Mouse (Mus musculus): Measurements from ENCODE around the gene Ssx2ip. TPM values are rescaled to one million over a fixed set of nuclear protein-coding genes. Genes with fewer than 3 reads are reported as not detected.

Ssx2ip gene
- total RNA-seq, 1 experiment, result 18.4 TPM

DNA sequence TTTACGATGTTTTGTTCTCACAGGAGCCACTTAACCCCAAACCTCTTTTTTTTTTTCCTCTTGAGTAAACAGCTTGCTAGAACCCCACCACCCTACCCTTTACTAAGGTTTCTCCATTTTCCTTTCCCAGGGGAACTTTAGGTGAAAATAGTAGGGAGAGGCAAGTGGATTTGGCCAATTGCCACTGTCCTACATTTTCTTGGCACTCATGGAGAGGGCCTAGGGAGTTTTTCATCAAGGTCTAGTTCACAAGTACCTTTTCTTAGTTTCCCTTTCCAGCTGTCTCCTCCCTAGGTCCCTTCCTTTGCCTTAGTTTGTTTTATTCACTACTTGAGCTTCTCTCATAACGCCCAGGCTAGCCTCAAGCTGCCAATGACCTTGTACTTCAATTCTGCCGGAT is 672 bp upstream of the Ssx2ip start:
- H3K9ac ChIP-seq (ENCODE audit: insufficient read depth, low read depth, low read length, poor library complexity, severe bottlenecking), result peak overlapping the region; percentile 72
- in situ Hi-C loops (cut with MboI; ENCODE audit: low sequenced_read_pairs in 2 of 2, unreplicated experiment in 2 of 2), result no loop called here
- no peaks in the 10 kb centered on the region for H3K36me3 ChIP-seq (ENCODE audit: control insufficient read depth, insufficient read depth, low read length, poor library complexity, severe bottlenecking)
- peak overlapping the region; percentile 74 to 97 for H3K4me3 ChIP-seq (ENCODE audit: insufficient read depth in 1 of 2, low read depth in 1 of 2, low read length in 2 of 2, poor library complexity in 1 of 2, severe bottlenecking in 1 of 2)
- H3K27ac ChIP-seq (ENCODE audit: insufficient read depth, low read depth, low read length, poor library complexity, severe bottlenecking), result no peak overlapping the region
- no peaks in the 10 kb centered on the region for H3K9me3 ChIP-seq (ENCODE audit: control insufficient read depth, insufficient read depth, low read depth, low read length)
- no peak for TF ChIP-seq ZC3H11A (IDR thresholded peaks at IDR 0.05; ENCODE audit: borderline replicate concordance, low read depth, low read length)
- TF ChIP-seq MAFK (IDR thresholded peaks at IDR 0.05; ENCODE audit: insufficient read depth, low read depth, low read length), result no peak
- no peak for TF ChIP-seq CHD2 (IDR thresholded peaks at IDR 0.05; ENCODE audit: low read depth, low read length)
- no peak for TF ChIP-seq ZNF384 (IDR thresholded peaks at IDR 0.05; ENCODE audit: low read depth, low read length)
- TF ChIP-seq HCFC1 (IDR thresholded peaks at IDR 0.05; ENCODE audit: borderline replicate concordance, insufficient read depth, low read length), result no peak
- peaks cover 0 to 7% of the 10 kb centered on the region in 2 experiments; a peak in 1 of 4 replicates for H3K4me1 ChIP-seq (ENCODE audit: control insufficient read depth in 2 of 2, insufficient read depth in 2 of 2, low read length in 2 of 2, poor library complexity in 1 of 2)
- no peak for DNase-seq (ENCODE audit: low read depth, low spot score)

DNA sequence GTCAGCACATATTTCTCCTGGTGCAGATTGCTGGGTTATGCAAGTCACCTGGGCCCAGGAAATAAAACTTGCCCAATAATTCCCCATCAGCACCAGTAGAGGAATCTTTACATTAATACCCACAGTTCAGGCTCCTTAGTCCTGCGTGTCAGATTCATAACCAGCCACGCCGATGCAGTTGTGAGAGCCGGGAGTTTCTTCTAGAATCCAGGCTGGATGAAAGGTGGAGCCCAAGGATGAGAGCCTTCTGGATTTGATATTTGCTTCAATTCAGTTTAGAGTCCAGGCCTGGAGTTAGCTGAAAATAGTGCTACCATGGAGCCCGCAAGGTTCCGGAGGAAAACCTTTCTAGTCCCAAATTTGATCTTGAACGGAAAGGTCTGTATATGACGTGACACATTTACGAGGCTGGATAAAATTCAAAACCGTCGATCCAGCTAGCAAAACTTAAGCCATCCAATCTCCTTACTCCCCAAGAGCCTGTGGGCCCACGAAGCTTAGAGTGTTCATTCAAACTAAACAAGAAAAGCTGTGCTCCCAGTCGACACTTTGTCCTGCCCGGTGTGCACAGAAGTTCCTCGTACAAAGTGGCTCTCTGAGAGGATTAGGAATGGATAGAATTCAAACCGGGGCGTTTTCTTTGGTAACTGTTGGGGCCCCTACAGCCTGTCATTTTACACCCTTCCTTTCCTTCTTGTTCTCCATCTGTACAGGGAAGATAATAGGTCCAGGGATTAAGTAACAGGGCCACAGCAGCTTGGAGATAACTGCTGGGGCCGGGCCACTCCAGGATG is 968 bp downstream of the Ssx2ip start:
- in situ Hi-C loops (cut with MboI; ENCODE audit: low sequenced_read_pairs in 2 of 2, unreplicated experiment in 2 of 2), result no loop called here
- peak overlapping the region; percentile 74 to 97 for H3K4me3 ChIP-seq (ENCODE audit: insufficient read depth in 1 of 2, low read depth in 1 of 2, low read length in 2 of 2, poor library complexity in 1 of 2, severe bottlenecking in 1 of 2)
- H3K9ac ChIP-seq (ENCODE audit: insufficient read depth, low read depth, low read length, poor library complexity, severe bottlenecking), result peak overlapping the region; percentile 85
- H3K4me1 ChIP-seq (ENCODE audit: control insufficient read depth in 2 of 2, insufficient read depth in 2 of 2, low read length in 2 of 2, poor library complexity in 1 of 2), result peaks cover 0 to 13% of the 10 kb centered on the region in 2 experiments; a peak in 1 of 4 replicates
- DNase-seq (ENCODE audit: low read depth, low spot score), result no peak
- no peaks in the 10 kb centered on the region for H3K9me3 ChIP-seq (ENCODE audit: control insufficient read depth, insufficient read depth, low read depth, low read length)
- no peak for TF ChIP-seq ZC3H11A (IDR thresholded peaks at IDR 0.05; ENCODE audit: borderline replicate concordance, low read depth, low read length)
- TF ChIP-seq HCFC1 (IDR thresholded peaks at IDR 0.05; ENCODE audit: borderline replicate concordance, insufficient read depth, low read length), result no peak; the same call in 1 of the 2 replicates
- TF ChIP-seq ZNF384 (IDR thresholded peaks at IDR 0.05; ENCODE audit: low read depth, low read length), result no peak
- TF ChIP-seq MAFK (IDR thresholded peaks at IDR 0.05; ENCODE audit: insufficient read depth, low read depth, low read length), result no peak
- TF ChIP-seq CHD2 (IDR thresholded peaks at IDR 0.05; ENCODE audit: low read depth, low read length), result no peak
- H3K36me3 ChIP-seq (ENCODE audit: control insufficient read depth, insufficient read depth, low read length, poor library complexity, severe bottlenecking), result no peaks in the 10 kb centered on the region
- no peak overlapping the region for H3K27ac ChIP-seq (ENCODE audit: insufficient read depth, low read depth, low read length, poor library complexity, severe bottlenecking)

DNA sequence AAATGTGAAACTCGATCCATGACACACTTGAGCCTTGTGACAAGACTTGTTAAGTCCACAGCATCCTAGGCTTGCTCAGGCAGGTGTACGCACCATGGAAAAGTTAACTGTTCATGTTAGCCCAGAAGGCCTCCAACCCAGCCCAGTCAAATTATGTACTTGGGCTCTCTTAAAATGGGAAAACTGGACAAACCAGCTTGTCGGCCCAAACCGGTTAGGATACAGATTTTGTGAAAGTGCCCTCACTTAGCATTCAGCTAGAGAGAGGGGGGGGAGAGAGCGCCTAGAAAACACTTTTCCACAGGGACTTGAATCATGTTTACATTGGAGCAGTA is 1.5 kb downstream of the Ssx2ip start:
- H3K9ac ChIP-seq (ENCODE audit: insufficient read depth, low read depth, low read length, poor library complexity, severe bottlenecking), result peak overlapping the region; percentile 85; the same call in 1 of the 2 replicates
- H3K4me3 ChIP-seq (ENCODE audit: insufficient read depth in 1 of 2, low read depth in 1 of 2, low read length in 2 of 2, poor library complexity in 1 of 2, severe bottlenecking in 1 of 2), result 0 out of 4 replicates have a peak overlapping the region, but pooled peaks of 1 of the 2 experiments have one; percentile 4
- H3K36me3 ChIP-seq (ENCODE audit: control insufficient read depth, insufficient read depth, low read length, poor library complexity, severe bottlenecking), result no peaks in the 10 kb centered on the region
- DNase-seq (ENCODE audit: low read depth, low spot score), result no peak
- H3K9me3 ChIP-seq (ENCODE audit: control insufficient read depth, insufficient read depth, low read depth, low read length), result no peaks in the 10 kb centered on the region
- peaks cover 0 to 13% of the 10 kb centered on the region in 2 experiments; a peak in 1 of 4 replicates for H3K4me1 ChIP-seq (ENCODE audit: control insufficient read depth in 2 of 2, insufficient read depth in 2 of 2, low read length in 2 of 2, poor library complexity in 1 of 2)
- H3K27ac ChIP-seq (ENCODE audit: insufficient read depth, low read depth, low read length, poor library complexity, severe bottlenecking), result no peak overlapping the region
- no peak for TF ChIP-seq ZNF384 (IDR thresholded peaks at IDR 0.05; ENCODE audit: low read depth, low read length)
- no peak for TF ChIP-seq MAFK (IDR thresholded peaks at IDR 0.05; ENCODE audit: insufficient read depth, low read depth, low read length)
- no peak for TF ChIP-seq ZC3H11A (IDR thresholded peaks at IDR 0.05; ENCODE audit: borderline replicate concordance, low read depth, low read length)
- TF ChIP-seq CHD2 (IDR thresholded peaks at IDR 0.05; ENCODE audit: low read depth, low read length), result no peak
- TF ChIP-seq HCFC1 (IDR thresholded peaks at IDR 0.05; ENCODE audit: borderline replicate concordance, insufficient read depth, low read length), result no peak
- in situ Hi-C loops (cut with MboI; ENCODE audit: low sequenced_read_pairs in 2 of 2, unreplicated experiment in 2 of 2), result no loop called here

DNA sequence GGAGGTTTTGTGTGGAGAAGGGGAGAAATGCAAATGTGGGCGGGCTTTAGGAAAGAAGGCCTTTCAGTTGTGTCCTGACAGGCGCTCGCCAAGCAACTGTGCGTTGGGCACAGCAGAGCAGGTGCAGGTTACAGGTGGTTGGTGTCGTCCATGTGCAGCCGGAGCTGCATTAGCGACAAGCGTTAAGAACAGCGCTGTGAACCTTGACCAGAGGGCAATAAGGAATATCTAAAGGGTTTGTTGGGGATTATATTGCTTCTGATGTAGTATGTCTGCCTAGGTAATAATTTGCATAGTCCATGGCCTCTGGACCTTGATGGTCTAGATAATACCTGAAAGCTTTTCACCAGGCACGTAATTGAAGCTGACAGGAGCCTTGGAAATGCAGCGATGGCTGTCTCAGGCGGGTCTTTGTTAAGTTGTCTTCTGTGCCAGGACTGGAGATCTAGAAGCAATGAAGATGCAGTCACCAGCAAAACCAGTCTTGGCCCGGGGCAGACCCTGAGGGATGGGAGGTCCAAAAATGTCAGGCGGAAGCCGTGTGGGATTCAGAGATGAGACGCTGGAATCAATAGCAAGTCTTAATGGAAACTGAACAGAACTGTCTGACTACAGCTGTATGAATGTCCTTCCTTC is 2.8 kb downstream of the Ssx2ip start:
- Histone ChIP-seq H3K36me3 (ENCODE audit: control insufficient read depth, insufficient read depth, low read length, poor library complexity, severe bottlenecking) (no peaks in the 10 kb centered on the region), H3K4me3 (ENCODE audit: insufficient read depth in 1 of 2, low read depth in 1 of 2, low read length in 2 of 2, poor library complexity in 1 of 2, severe bottlenecking in 1 of 2) (no peak overlapping the region), H3K27ac (ENCODE audit: insufficient read depth, low read depth, low read length, poor library complexity, severe bottlenecking) (no peak overlapping the region), H3K4me1 (ENCODE audit: control insufficient read depth in 2 of 2, insufficient read depth in 2 of 2, low read length in 2 of 2, poor library complexity in 1 of 2) (peaks cover 0 to 16% of the 10 kb centered on the region in 2 experiments; a peak in 1 of 4 replicates), H3K9me3 (ENCODE audit: control insufficient read depth, insufficient read depth, low read depth, low read length) (no peaks in the 10 kb centered on the region), H3K9ac (ENCODE audit: insufficient read depth, low read depth, low read length, poor library complexity, severe bottlenecking) (no peak overlapping the region)
- in situ Hi-C loops (cut with MboI; ENCODE audit: low sequenced_read_pairs in 2 of 2, unreplicated experiment in 2 of 2), result no loop called here
- DNase-seq (ENCODE audit: low read depth, low spot score), result no peak
- TF ChIP-seq ZNF384 (IDR thresholded peaks at IDR 0.05; ENCODE audit: low read depth, low read length) (no peak), MAFK (IDR thresholded peaks at IDR 0.05; ENCODE audit: insufficient read depth, low read depth, low read length) (no peak), HCFC1 (IDR thresholded peaks at IDR 0.05; ENCODE audit: borderline replicate concordance, insufficient read depth, low read length) (no peak), CHD2 (IDR thresholded peaks at IDR 0.05; ENCODE audit: low read depth, low read length) (no peak), ZC3H11A (IDR thresholded peaks at IDR 0.05; ENCODE audit: borderline replicate concordance, low read depth, low read length) (no peak)

All from ES-E14 (cell line).